Mouse (Mus musculus): ENCODE results near the gene Gstm6.

Gene Gstm6

GRCm38 (mm10) chr3:107941261-107941660 is 2.3 kb downstream of the Gstm6 start:
- no peak for DNase-seq (ENCODE audit: low read depth)

GRCm38 (mm10) chr3:107940524-107940923 is 3.0 kb downstream of the Gstm6 start:
- DNase-seq (ENCODE audit: low read depth) = no peak

GRCm38 (mm10) chr3:107939830-107940229 is 3.7 kb downstream of the Gstm6 start:
- DNase-seq (ENCODE audit: low read depth) = no peak

GRCm38 (mm10) chr3:107939403-107939802 is 4.1 kb downstream of the Gstm6 start:
- peak; percentile 51 for DNase-seq (ENCODE audit: low read depth)

- DNase-seq (ENCODE audit: low read depth) = no peak
These were observed 7.7 kb downstream of the Gstm6 start for GRCm38 (mm10) chr3:107935888-107936287.

GRCm38 (mm10) chr3:107935268-107935667 is 8.3 kb downstream of the Gstm6 start:
- no peak for DNase-seq (ENCODE audit: low read depth)

- no peak for DNase-seq (ENCODE audit: low read depth)
These were observed 11.4 kb downstream of the Gstm6 start for GRCm38 (mm10) chr3:107932128-107932527.

- DNase-seq (ENCODE audit: low read depth) = peak; percentile 77
These were observed 11.9 kb downstream of the Gstm6 start, which contains the start of gene Gstm7 for GRCm38 (mm10) chr3:107931670-107932069. TSS of gene Gstm7 (minus strand) at chr3:107931817.

- DNase-seq (ENCODE audit: low read depth) = no peak
These were observed 12.4 kb downstream of the Gstm6 start for GRCm38 (mm10) chr3:107931134-107931533.

GRCm38 (mm10) chr3:107929731-107930130 is 13.8 kb downstream of the Gstm6 start:
- DNase-seq (ENCODE audit: low read depth) = no peak

- DNase-seq (ENCODE audit: low read depth) = no peak
These were observed 14.3 kb downstream of the Gstm6 start for GRCm38 (mm10) chr3:107929243-107929642.

- no peak for DNase-seq (ENCODE audit: low read depth)
These were observed 14.9 kb downstream of the Gstm6 start for GRCm38 (mm10) chr3:107928691-107929090.

- DNase-seq (ENCODE audit: low read depth) = no peak
These were observed 15.7 kb downstream of the Gstm6 start for GRCm38 (mm10) chr3:107927841-107928240.

- DNase-seq (ENCODE audit: low read depth) = no peak
These were observed 18.2 kb downstream of the Gstm6 start for GRCm38 (mm10) chr3:107925335-107925734.

- no peak for DNase-seq (ENCODE audit: low read depth)
These were observed 23.2 kb downstream of the Gstm6 start for GRCm38 (mm10) chr3:107920348-107920747.

- DNase-seq (ENCODE audit: low read depth) = peak; percentile 79
These were observed 25.7 kb downstream of the Gstm6 start for GRCm38 (mm10) chr3:107917783-107918408.

GRCm38 (mm10) chr3:107917097-107917496 is 26.5 kb downstream of the Gstm6 start:
- peak; percentile 48 for DNase-seq (ENCODE audit: low read depth)

GRCm38 (mm10) chr3:107916674-107917073 is 26.9 kb downstream of the Gstm6 start:
- no peak for DNase-seq (ENCODE audit: low read depth)

GRCm38 (mm10) chr3:107905942-107906341 is 37.6 kb downstream of the Gstm6 start:
- DNase-seq (ENCODE audit: low read depth) = no peak

GRCm38 (mm10) chr3:107900955-107901673 is 42.4 kb downstream of the Gstm6 start:
- no peak for DNase-seq (ENCODE audit: low read depth)

GRCm38 (mm10) chr3:107898691-107899090 is 44.9 kb downstream of the Gstm6 start:
- DNase-seq (ENCODE audit: low read depth) = no peak

GRCm38 (mm10) chr3:107895720-107896569 is 47.6 kb downstream of the Gstm6 start, which contains the start of gene Gstm5:
TSS of gene Gstm5 (plus strand) at chr3:107895821.
- peak; percentile 38 for DNase-seq (ENCODE audit: low read depth)

Data from induced T-regulatory cell, adult 2 months (primary cell).